Mouse (Mus musculus): Measurements from ENCODE around the gene Tnip1. TPM values are rescaled to one million over a fixed set of nuclear protein-coding genes. Genes with fewer than 3 reads are reported as not detected.
A peak's percentile ranks its signal among the peaks of the same experiment; 100 is the strongest.

Tnip1 gene
- polyA plus RNA-seq, 1 experiment from 2014 or later: 19.2 TPM

GRCm38 (mm10) chr11:54988754-54989349 lies 26.1 kb upstream of the Tnip1 start:
- no peak overlapping the region for H3K27ac ChIP-seq (ENCODE audit: low read length)

GRCm38 (mm10) chr11:54987974-54988373 lies 25.3 kb upstream of the Tnip1 start:
- H3K27me3 ChIP-seq (ENCODE audit: control insufficient read depth, insufficient read depth, low read depth, low read length): no peaks in the 10 kb centered on the region
- H3K4me3 ChIP-seq (ENCODE audit: low read length): no peak overlapping the region
- no peak for ATAC-seq (ENCODE audit: low read depth)
- H3K4me1 ChIP-seq (replicated peaks; ENCODE audit: control insufficient read depth, insufficient read depth, low read length): no peaks in the 10 kb centered on the region
- no peaks in the 10 kb centered on the region for H3K9me3 ChIP-seq (ENCODE audit: control insufficient read depth, low read length)
- no peak overlapping the region for H3K9ac ChIP-seq (ENCODE audit: low read length)
- no peak overlapping the region for H3K4me2 ChIP-seq (ENCODE audit: low read depth, low read length)
- no peak overlapping the region for H3K27ac ChIP-seq (ENCODE audit: low read length)
- 79% methylated on average over 1 of the region's 1 CpGs for WGBS
- peaks cover 64% of the 10 kb centered on the region for H3K36me3 ChIP-seq (ENCODE audit: control insufficient read depth, insufficient read depth, low read length)

More at GRCm38 (mm10) chr11:54988754-54989349, 26.1 kb upstream of the Tnip1 start:
- H3K4me2 ChIP-seq (ENCODE audit: low read depth, low read length): no peak overlapping the region
- no peak overlapping the region for H3K9ac ChIP-seq (ENCODE audit: low read length)
- H3K4me3 ChIP-seq (ENCODE audit: low read length): no peak overlapping the region
- 67% methylated on average over 8 of the region's 8 CpGs for WGBS
- no peak for ATAC-seq (ENCODE audit: low read depth)
- H3K36me3 ChIP-seq (ENCODE audit: control insufficient read depth, insufficient read depth, low read length): peaks cover 65% of the 10 kb centered on the region
- no peaks in the 10 kb centered on the region for H3K27me3 ChIP-seq (ENCODE audit: control insufficient read depth, insufficient read depth, low read depth, low read length)
- H3K4me1 ChIP-seq (replicated peaks; ENCODE audit: control insufficient read depth, insufficient read depth, low read length): no peaks in the 10 kb centered on the region
- no peaks in the 10 kb centered on the region for H3K9me3 ChIP-seq (ENCODE audit: control insufficient read depth, low read length)

GRCm38 (mm10) chr11:54985086-54985485 lies 22.4 kb upstream of the Tnip1 start:
- no peaks in the 10 kb centered on the region for H3K27me3 ChIP-seq (ENCODE audit: control insufficient read depth, insufficient read depth, low read depth, low read length)
- peaks cover 67% of the 10 kb centered on the region for H3K36me3 ChIP-seq (ENCODE audit: control insufficient read depth, insufficient read depth, low read length)
- no peak overlapping the region for H3K4me2 ChIP-seq (ENCODE audit: low read depth, low read length)
- 75% methylated on average over 3 of the region's 3 CpGs for WGBS
- no peak overlapping the region for H3K4me3 ChIP-seq (ENCODE audit: low read length)
- no peak overlapping the region for H3K9ac ChIP-seq (ENCODE audit: low read length)
- 0 out of 2 replicates have a peak, but pooled peaks have one; percentile 26 for ATAC-seq (ENCODE audit: low read depth)
- no peak overlapping the region for H3K27ac ChIP-seq (ENCODE audit: low read length)
- no peaks in the 10 kb centered on the region for H3K9me3 ChIP-seq (ENCODE audit: control insufficient read depth, low read length)
- H3K4me1 ChIP-seq (replicated peaks; ENCODE audit: control insufficient read depth, insufficient read depth, low read length): no peaks in the 10 kb centered on the region

- Histone ChIP-seq H3K27ac (ENCODE audit: low read length) (no peak overlapping the region), H3K9ac (ENCODE audit: low read length) (no peak overlapping the region), H3K4me2 (ENCODE audit: low read depth, low read length) (no peak overlapping the region), H3K9me3 (ENCODE audit: control insufficient read depth, low read length) (no peaks in the 10 kb centered on the region), H3K36me3 (ENCODE audit: control insufficient read depth, insufficient read depth, low read length) (peaks cover 66% of the 10 kb centered on the region), H3K4me3 (ENCODE audit: low read length) (no peak overlapping the region), H3K4me1 (replicated peaks; ENCODE audit: control insufficient read depth, insufficient read depth, low read length) (no peaks in the 10 kb centered on the region), H3K27me3 (ENCODE audit: control insufficient read depth, insufficient read depth, low read depth, low read length) (no peaks in the 10 kb centered on the region)
- 0 out of 2 replicates have a peak, but pooled peaks have one; percentile 9 for ATAC-seq (ENCODE audit: low read depth)
- 52% methylated on average over 4 of the region's 4 CpGs for WGBS
Measured at GRCm38 (mm10) chr11:54984581-54984980, 21.9 kb upstream of the Tnip1 start.

- H3K27ac ChIP-seq (ENCODE audit: low read length): no peak overlapping the region
- H3K36me3 ChIP-seq (ENCODE audit: control insufficient read depth, insufficient read depth, low read length): peaks cover 67% of the 10 kb centered on the region
Measured at GRCm38 (mm10) chr11:54984085-54984484, 21.4 kb upstream of the Tnip1 start.

GRCm38 (mm10) chr11:54982520-54982919 lies 19.8 kb upstream of the Tnip1 start:
- 89% methylated on average over 6 of the region's 6 CpGs for WGBS
- no peak for ATAC-seq (ENCODE audit: low read depth)
- H3K4me3 ChIP-seq (ENCODE audit: low read length): no peak overlapping the region
- no peak overlapping the region for H3K9ac ChIP-seq (ENCODE audit: low read length)
- H3K27me3 ChIP-seq (ENCODE audit: control insufficient read depth, insufficient read depth, low read depth, low read length): no peaks in the 10 kb centered on the region
- no peak overlapping the region for H3K27ac ChIP-seq (ENCODE audit: low read length)
- H3K36me3 ChIP-seq (ENCODE audit: control insufficient read depth, insufficient read depth, low read length): peaks cover 59% of the 10 kb centered on the region
- no peaks in the 10 kb centered on the region for H3K9me3 ChIP-seq (ENCODE audit: control insufficient read depth, low read length)
- no peaks in the 10 kb centered on the region for H3K4me1 ChIP-seq (replicated peaks; ENCODE audit: control insufficient read depth, insufficient read depth, low read length)
- H3K4me2 ChIP-seq (ENCODE audit: low read depth, low read length): no peak overlapping the region

More at GRCm38 (mm10) chr11:54984085-54984484, 21.4 kb upstream of the Tnip1 start:
- 0% methylated on average over 6 of the region's 6 CpGs for whole genome bisulfite sequencing
- no peak overlapping the region for H3K4me2 ChIP-seq (ENCODE audit: low read depth, low read length)
- no peaks in the 10 kb centered on the region for H3K9me3 ChIP-seq (ENCODE audit: control insufficient read depth, low read length)
- H3K4me1 ChIP-seq (replicated peaks; ENCODE audit: control insufficient read depth, insufficient read depth, low read length): no peaks in the 10 kb centered on the region
- H3K4me3 ChIP-seq (ENCODE audit: low read length): no peak overlapping the region
- no peak overlapping the region for H3K9ac ChIP-seq (ENCODE audit: low read length)
- H3K27me3 ChIP-seq (ENCODE audit: control insufficient read depth, insufficient read depth, low read depth, low read length): no peaks in the 10 kb centered on the region
- ATAC-seq (ENCODE audit: low read depth): no peak

GRCm38 (mm10) chr11:54981630-54982029 lies 18.9 kb upstream of the Tnip1 start:
- no peaks in the 10 kb centered on the region for H3K9me3 ChIP-seq (ENCODE audit: control insufficient read depth, low read length)
- no peaks in the 10 kb centered on the region for H3K27me3 ChIP-seq (ENCODE audit: control insufficient read depth, insufficient read depth, low read depth, low read length)
- H3K4me1 ChIP-seq (replicated peaks; ENCODE audit: control insufficient read depth, insufficient read depth, low read length): no peaks in the 10 kb centered on the region
- H3K27ac ChIP-seq (ENCODE audit: low read length): no peak overlapping the region
- no peak overlapping the region for H3K4me2 ChIP-seq (ENCODE audit: low read depth, low read length)
- no peak overlapping the region for H3K4me3 ChIP-seq (ENCODE audit: low read length)
- ATAC-seq (ENCODE audit: low read depth): no peak
- peaks cover 52% of the 10 kb centered on the region for H3K36me3 ChIP-seq (ENCODE audit: control insufficient read depth, insufficient read depth, low read length)
- WGBS: 92% methylated on average over 4 of the region's 4 CpGs
- H3K9ac ChIP-seq (ENCODE audit: low read length): no peak overlapping the region

GRCm38 (mm10) chr11:54977385-54977937 lies 14.7 kb upstream of the Tnip1 start:
- Histone ChIP-seq H3K4me1 (replicated peaks; ENCODE audit: control insufficient read depth, insufficient read depth, low read length) (peaks cover 8% of the 10 kb centered on the region), H3K9ac (ENCODE audit: low read length) (no peak overlapping the region), H3K27ac (ENCODE audit: low read length) (no peak overlapping the region), H3K4me3 (ENCODE audit: low read length) (no peak overlapping the region), H3K4me2 (ENCODE audit: low read depth, low read length) (no peak overlapping the region), H3K36me3 (ENCODE audit: control insufficient read depth, insufficient read depth, low read length) (peaks cover 27% of the 10 kb centered on the region), H3K9me3 (ENCODE audit: control insufficient read depth, low read length) (no peaks in the 10 kb centered on the region), H3K27me3 (ENCODE audit: control insufficient read depth, insufficient read depth, low read depth, low read length) (no peaks in the 10 kb centered on the region)
- no peak for ATAC-seq (ENCODE audit: low read depth)
- 42% methylated on average over 6 of the region's 6 CpGs for WGBS

- H3K4me2 ChIP-seq (ENCODE audit: low read depth, low read length): no peak overlapping the region
- 90% methylated on average over 2 of the region's 2 CpGs for WGBS
- no peak overlapping the region for H3K9ac ChIP-seq (ENCODE audit: low read length)
- ATAC-seq (ENCODE audit: low read depth): no peak
- H3K36me3 ChIP-seq (ENCODE audit: control insufficient read depth, insufficient read depth, low read length): peaks cover 16% of the 10 kb centered on the region
- peaks cover 8% of the 10 kb centered on the region for H3K4me1 ChIP-seq (replicated peaks; ENCODE audit: control insufficient read depth, insufficient read depth, low read length)
- no peaks in the 10 kb centered on the region for H3K9me3 ChIP-seq (ENCODE audit: control insufficient read depth, low read length)
- H3K27me3 ChIP-seq (ENCODE audit: control insufficient read depth, insufficient read depth, low read depth, low read length): no peaks in the 10 kb centered on the region
- no peak overlapping the region for H3K4me3 ChIP-seq (ENCODE audit: low read length)
- H3K27ac ChIP-seq (ENCODE audit: low read length): no peak overlapping the region
Measured at GRCm38 (mm10) chr11:54976351-54976750, 13.6 kb upstream of the Tnip1 start.
